Mouse (Mus musculus) heart, postnatal 0 days (tissue): ENCODE measurements around the gene Arhgap23. TPM values are rescaled to one million over a fixed set of nuclear protein-coding genes. Genes with fewer than 3 reads are reported as not detected.

Source experiments
- ATAC-seq: fragments of 200-750 bp; cut with Nextera tagmentation; 2 replicates; pipeline ENCODE4 v1.8.0; 2017; ENCODE audit warnings: low read depth, moderate number of reproducible peaks, moderate library complexity; ENCODE audit not compliant: insufficient read depth
- DNase-seq: peaks from one replicate; pipeline ENCODE4 v3.0.0-alpha.2; 2016; ENCODE audit warnings: low spot score
- H3K27ac ChIP-seq: fragments of 300-500 bp; sonication (generic); 2 replicates; pipeline ENCODE4 v1.5.1; 2014; ENCODE audit warnings: low read depth, mild to moderate bottlenecking
- H3K27me3 ChIP-seq: fragments of 300-500 bp; sonication (generic); 2 replicates; pipeline ENCODE4 v1.6.1; 2014; ENCODE audit warnings: low read length, mixed read lengths; ENCODE audit not compliant: control insufficient read depth, insufficient read depth
- H3K36me3 ChIP-seq: fragments of 300-500 bp; sonication (generic); replicated peaks from 2 replicates; pipeline ENCODE4 v1.6.1; 2014; ENCODE audit warnings: low read length, mixed read lengths; ENCODE audit not compliant: control insufficient read depth, insufficient read depth
- H3K4me1 ChIP-seq: fragments of 300-500 bp; sonication (generic); 2 replicates; pipeline ENCODE4 v1.6.1; 2014; ENCODE audit warnings: antibody characterized with exemption; ENCODE audit not compliant: control insufficient read depth, insufficient read depth
- H3K4me2 ChIP-seq: fragments of 300-500 bp; sonication (generic); 2 replicates; pipeline ENCODE4 v1.6.1; 2014; ENCODE audit warnings: low read depth, mild to moderate bottlenecking, low read length, moderate library complexity
- H3K4me3 ChIP-seq: fragments of 300-500 bp; sonication (generic); 2 replicates; pipeline ENCODE4 v1.5.1; 2014; ENCODE audit warnings: low read depth, low read length
- H3K9ac ChIP-seq: fragments of 300-500 bp; sonication (generic); replicated peaks from 2 replicates; pipeline ENCODE4 v1.6.1; 2014; ENCODE audit warnings: low read depth, low read length, mixed read lengths
- H3K9me3 ChIP-seq: fragments of 300-500 bp; sonication (generic); replicated peaks from 2 replicates; pipeline ENCODE4 v1.6.1; 2016; ENCODE audit warnings: low read length; ENCODE audit not compliant: control insufficient read depth
- CTCF ChIP-seq: IDR thresholded peaks from 2 replicates; pipeline ENCODE4 v1.5.1; 2016; ENCODE audit warnings: antibody characterized with exemption, control low read depth, low read depth
- EP300 ChIP-seq: IDR thresholded peaks from 2 replicates; pipeline ENCODE4 v1.6.1; 2016; ENCODE audit warnings: antibody characterized with exemption, low read depth
- whole genome bisulfite sequencing: fragments of 180-500 bp; shearing (Covaris S2); extraction: QIAGEN DNeasy Blood & Tissue Kit; methylation state at CpG from one replicate; pipeline ENCODE4 v1.1.7; 2014; 5-methylcytosine and 5-hydroxymethylcytosine counted together
- polyA plus RNA-seq: library from polyadenylated mRNA; unstranded; fragments of >200 nt; fragmentation: Nextera tagmentation; extraction: Ambion mirVana; gene quantifications from 2 replicates; pipeline ENCODE4 v1.2.1, GENCODE M21; 2015
- total RNA-seq: library from RNA; depleted of rRNA; stranded (reverse); fragments of >200 nt; gene quantifications from 2 replicates; pipeline ENCODE4 v1.2.3, GENCODE M21; 2014; ENCODE audit warnings: low replicate concordance

Gene Arhgap23
- total and polyA plus RNA-seq, 2 experiments from 2014 or later, result 3.8 to 44.0 TPM

GRCm38 (mm10) chr11:97447979-97448378 is 32.6 kb downstream of the Arhgap23 start:
- Histone ChIP-seq H3K9ac (no peak overlapping the region), H3K27ac (no peak overlapping the region), H3K4me3 (no peak overlapping the region), H3K36me3 (peaks cover 66% of the 10 kb centered on the region), H3K9me3 (no peaks in the 10 kb centered on the region), H3K27me3 (no peaks in the 10 kb centered on the region), H3K4me1 (peaks cover 20% of the 10 kb centered on the region), H3K4me2 (no peak overlapping the region)
- DNase-seq, result no peak
- no peak for ATAC-seq
- WGBS, result 83% methylated on average over 7 of the region's 7 CpGs
- no peak for TF ChIP-seq EP300
- no peak for TF ChIP-seq CTCF

GRCm38 (mm10) chr11:97448611-97449394 is 33.5 kb downstream of the Arhgap23 start:
- H3K9ac ChIP-seq, result no peak overlapping the region
- peak overlapping the region; percentile 80 for H3K27ac ChIP-seq
- H3K9me3 ChIP-seq, result no peaks in the 10 kb centered on the region
- H3K27me3 ChIP-seq, result no peaks in the 10 kb centered on the region
- no peak for TF ChIP-seq CTCF
- TF ChIP-seq EP300, result no peak
- H3K36me3 ChIP-seq, result peaks cover 69% of the 10 kb centered on the region
- WGBS, result 78% methylated on average over 11 of the region's 11 CpGs
- no peak overlapping the region for H3K4me3 ChIP-seq
- DNase-seq (no peak), ATAC-seq (no peak)
- H3K4me1 ChIP-seq, result peaks cover 15% of the 10 kb centered on the region
- H3K4me2 ChIP-seq, result no peak overlapping the region

- peaks cover 15% of the 10 kb centered on the region for H3K4me1 ChIP-seq
- H3K36me3 ChIP-seq, result peaks cover 69% of the 10 kb centered on the region
- H3K27ac ChIP-seq, result peak overlapping the region; percentile 80
- H3K4me3 ChIP-seq, result peak overlapping the region; percentile 35
- DNase-seq (peak; percentile 89), ATAC-seq (peak; percentile 87)
- TF ChIP-seq CTCF (no peak), EP300 (0 out of 2 replicates have a peak, but pooled peaks have one; percentile 23)
- H3K4me2 ChIP-seq, result peak overlapping the region; percentile 52
- H3K9ac ChIP-seq, result 0 out of 2 replicates have a peak overlapping the region, but pooled peaks have one; percentile 13
- 6% methylated on average over 15 of the region's 15 CpGs for WGBS
- H3K9me3 ChIP-seq, result no peaks in the 10 kb centered on the region
- no peaks in the 10 kb centered on the region for H3K27me3 ChIP-seq
Observed at GRCm38 (mm10) chr11:97449601-97450293, 34.4 kb downstream of the Arhgap23 start.

GRCm38 (mm10) chr11:97450305-97450922 is 35.1 kb downstream of the Arhgap23 start:
- TF ChIP-seq CTCF (no peak), EP300 (no peak)
- Histone ChIP-seq H3K9me3 (no peaks in the 10 kb centered on the region), H3K4me1 (peaks cover 15% of the 10 kb centered on the region), H3K4me3 (peak overlapping the region; percentile 35), H3K27me3 (no peaks in the 10 kb centered on the region), H3K4me2 (peak overlapping the region; percentile 52), H3K27ac (peak overlapping the region; percentile 80), H3K36me3 (peaks cover 69% of the 10 kb centered on the region), H3K9ac (0 out of 2 replicates have a peak overlapping the region, but pooled peaks have one; percentile 13)
- 29% methylated on average over 10 of the region's 10 CpGs for WGBS
- ATAC-seq (peak; percentile 22; the same call in 1 of the 2 replicates), DNase-seq (no peak)

- ATAC-seq, result no peak
- H3K9ac ChIP-seq, result 0 out of 2 replicates have a peak overlapping the region, but pooled peaks have one; percentile 5
- no peak for TF ChIP-seq EP300
- no peak for TF ChIP-seq CTCF
- H3K27ac ChIP-seq, result no peak overlapping the region
- no peak overlapping the region for H3K4me3 ChIP-seq
- no peaks in the 10 kb centered on the region for H3K27me3 ChIP-seq
- 89% methylated on average over 15 of the region's 15 CpGs for WGBS
- DNase-seq, result no peak
- H3K36me3 ChIP-seq, result peaks cover 75% of the 10 kb centered on the region
- H3K4me2 ChIP-seq, result no peak overlapping the region
- H3K4me1 ChIP-seq, result peaks cover 15% of the 10 kb centered on the region
- no peaks in the 10 kb centered on the region for H3K9me3 ChIP-seq
Observed at GRCm38 (mm10) chr11:97451625-97452024, 36.3 kb downstream of the Arhgap23 start.
